In genomic region chr17:56074827-56075208, GRCm38 (mm10) we compare ENCODE assay signal across 8 mouse cellular contexts. TPM values are rescaled to one million over a fixed set of nuclear protein-coding genes. Genes with fewer than 3 reads are reported as not detected.
DNase-seq lines count a peak whose midpoint lies in the region; ATAC-seq and TF ChIP-seq lines count a peak whose summit lies in the region.

TSS of gene Ubxn6 (minus strand) at chr17:56075028.

- H3K27me3 ChIP-seq in heart, embryonic 11.5 days (ENCODE audit: control insufficient read depth, insufficient read depth, low read length): no peaks in the 10 kb centered on the region
- no peaks in the 10 kb centered on the region for H3K27me3 ChIP-seq in kidney, embryonic 16.5 days (ENCODE audit: insufficient read depth, low read length)
- H3K27me3 ChIP-seq in liver, adult 2 months (ENCODE audit: control insufficient read depth, insufficient read depth, low read length): no peaks in the 10 kb centered on the region
- H3K27me3 ChIP-seq in myocyte (ENCODE audit: control insufficient read depth, insufficient read depth, insufficient read length): no peaks in the 10 kb centered on the region
- H3K27me3 ChIP-seq in splenic B cell, adult 2 months (ENCODE audit: control insufficient read depth, insufficient read depth, low read length, poor library complexity, severe bottlenecking): no peaks in the 10 kb centered on the region

- no peaks in the 10 kb centered on the region for H3K9me3 ChIP-seq in heart, embryonic 11.5 days (replicated peaks; ENCODE audit: control insufficient read depth, low read length)
- H3K9me3 ChIP-seq in kidney, embryonic 16.5 days (ENCODE audit: low read length): no peaks in the 10 kb centered on the region

- DNase-seq in B cell, adult 2 months: peak; percentile 97
- peak; percentile 99 for DNase-seq in brain, adult 2 months (ENCODE audit: low read depth, low spot score)
- peak; percentile 83 for DNase-seq in liver, adult 2 months (ENCODE audit: extremely low read depth, low read depth, low spot score)
- peak; percentile 98 for DNase-seq in splenic B cell, adult 2 months (ENCODE audit: low read depth, low spot score)

- peak within 1 kb of the TSS; percentile 67 for H3K4me2 ChIP-seq in heart, embryonic 11.5 days
- peak within 1 kb of the TSS; percentile 75 for H3K4me2 ChIP-seq in kidney, embryonic 16.5 days (replicated peaks; ENCODE audit: low read depth, low read length)
- peak within 1 kb of the TSS; percentile 90 for H3K4me2 ChIP-seq in myocyte (ENCODE audit: low read depth)

- under 1% methylated on average over 35 of the region's 35 CpGs for WGBS in heart, embryonic 11.5 days (ENCODE audit: insufficient replicate concordance)
- 0% methylated on average over 35 of the region's 35 CpGs for WGBS in kidney, embryonic 16.5 days
- WGBS in liver, adult 2 months: under 1% methylated on average over 35 of the region's 35 CpGs

- H3K27ac ChIP-seq in heart, embryonic 11.5 days (ENCODE audit: low read depth, low read length): peak within 1 kb of the TSS; percentile 98
- peak within 1 kb of the TSS; percentile 99 for H3K27ac ChIP-seq in kidney, embryonic 16.5 days (ENCODE audit: low read length)
- H3K27ac ChIP-seq in liver, adult 2 months (replicated peaks; ENCODE audit: insufficient read depth, low read depth, low read length): peak within 1 kb of the TSS; percentile 99

- peaks cover 9% of the 10 kb centered on the region for H3K4me1 ChIP-seq in heart, embryonic 11.5 days (ENCODE audit: control insufficient read depth, insufficient read depth, low read length)
- H3K4me1 ChIP-seq in kidney, embryonic 16.5 days (ENCODE audit: insufficient read depth, low read length): peaks cover 12% of the 10 kb centered on the region
- H3K4me1 ChIP-seq in liver, adult 2 months (ENCODE audit: control insufficient read depth, insufficient read depth, low read length): peaks cover 12% of the 10 kb centered on the region

- peaks cover 3% of the 10 kb centered on the region; the same call in 1 of the 2 replicates for H3K79me2 ChIP-seq in liver, adult 2 months (ENCODE audit: control insufficient read depth, insufficient read depth, low read length)
- peaks cover 1% of the 10 kb centered on the region for H3K79me2 ChIP-seq in myocyte (ENCODE audit: control insufficient read depth, insufficient read depth)

- H3K4me3 ChIP-seq in heart, embryonic 11.5 days (ENCODE audit: low read depth, low read length): peak within 1 kb of the TSS; percentile 84
- peak within 1 kb of the TSS; percentile 87 for H3K4me3 ChIP-seq in kidney, embryonic 16.5 days (ENCODE audit: low read length)
- H3K4me3 ChIP-seq in liver, adult 2 months (ENCODE audit: insufficient read depth, low read depth, low read length): peak within 1 kb of the TSS; percentile 89
- H3K4me3 ChIP-seq in myocyte: peak within 1 kb of the TSS; percentile 44

- TF ChIP-seq POLR2A in liver, adult 2 months (IDR thresholded peaks at IDR 0.05; ENCODE audit: extremely low read depth, insufficient read depth, low read length): peak; percentile 51; the same call in 1 of the 2 replicates
- no peak for TF ChIP-seq POLR2A in myocyte (IDR thresholded peaks at IDR 0.05; ENCODE audit: insufficient read length, low read depth)

- TF ChIP-seq CTCF in liver, adult 2 months (IDR thresholded peaks at IDR 0.05; ENCODE audit: low read depth, low read length): peak; percentile 45

- ATAC-seq in erythroblast, adult 5-6 weeks (replicated peaks; ENCODE audit: low FRiP score, poor library complexity, severe bottlenecking): peak; percentile 57
- peak; percentile 50 for ATAC-seq in heart, embryonic 11.5 days (replicated peaks; ENCODE audit: insufficient number of reproducible peaks, low FRiP score, low TSS enrichment)
- ATAC-seq in kidney, embryonic 16.5 days (ENCODE audit: low FRiP score, low TSS enrichment): peak; percentile 55; the same call in 1 of the 2 replicates

- H3K36me3 ChIP-seq in heart, embryonic 11.5 days (ENCODE audit: control insufficient read depth, insufficient read depth, low read length): peaks cover 18% of the 10 kb centered on the region
- peaks cover 31% of the 10 kb centered on the region for H3K36me3 ChIP-seq in kidney, embryonic 16.5 days (ENCODE audit: insufficient read depth, low read length)
- H3K36me3 ChIP-seq in liver, adult 2 months (ENCODE audit: control insufficient read depth, insufficient read depth, low read length): peaks cover 21% of the 10 kb centered on the region
- H3K36me3 ChIP-seq in myocyte (ENCODE audit: control insufficient read depth, insufficient read depth): peaks cover 16% of the 10 kb centered on the region
- H3K36me3 ChIP-seq in splenic B cell, adult 2 months (ENCODE audit: control insufficient read depth, insufficient read depth, low read length, poor library complexity, severe bottlenecking): peaks cover 10% of the 10 kb centered on the region

- no peak within 1 kb of the TSS for H3ac ChIP-seq in myocyte (ENCODE audit: control insufficient read depth, insufficient read length)

- peak within 1 kb of the TSS; percentile 85 for H3K9ac ChIP-seq in heart, embryonic 11.5 days (ENCODE audit: low read depth, low read length)
- H3K9ac ChIP-seq in kidney, embryonic 16.5 days (replicated peaks; ENCODE audit: low read length): peak within 1 kb of the TSS; percentile 86
- H3K9ac ChIP-seq in liver, adult 2 months (ENCODE audit: low read depth, low read length): peak within 1 kb of the TSS; percentile 88

TF ChIP-seq in myocyte, 11 proteins besides CTCF, POLR2A, EP300 and RAD21:
- TF ChIP-seq USF1 (IDR thresholded peaks at IDR 0.05; ENCODE audit: low read depth): peak; percentile 87
- no peak for TF ChIP-seq TCF3 (IDR thresholded peaks at IDR 0.05; ENCODE audit: insufficient read length, low read depth)
- no peak for TF ChIP-seq E2F4 (IDR thresholded peaks at IDR 0.05; ENCODE audit: insufficient read depth)
- TF ChIP-seq TCF12 (IDR thresholded peaks at IDR 0.05; ENCODE audit: insufficient read depth, poor library complexity, severe bottlenecking): no peak
- no peak for TF ChIP-seq SRF (IDR thresholded peaks at IDR 0.05; ENCODE audit: control insufficient read depth, insufficient read length, low read depth)

RNA-seq across cellular contexts. Expression of gene Ubxn6, which starts in this region (rescaled TPM):
- 3.1 and 3.6 TPM in 2 replicates for total RNA-seq in erythroblast, adult 5-6 weeks (2015; ENCODE audit: low replicate concordance)
- total RNA-seq in erythroblast, adult 5-6 weeks (2017; ENCODE audit: low replicate concordance): 5.3 and 15.2 TPM in 2 replicates
- polyA plus RNA-seq in heart, embryonic 11.5 days (2014; fragmentation: Nextera tagmentation; extraction: Ambion mirVana): 37.3 and 39.4 TPM in 2 replicates
- polyA plus RNA-seq in kidney, embryonic 16.5 days (2015; fragmentation: Nextera tagmentation; extraction: Ambion mirVana): 46.2 and 47.2 TPM in 2 replicates
- 34.9 and 42.9 TPM in 2 replicates for total RNA-seq in liver, adult 2 months (2014; rRNA removed)
- 55.8 and 56.0 TPM in 2 replicates for polyA plus RNA-seq in liver, adult 2 months (2012; rRNA removed)
- 54.3 TPM for polyA plus RNA-seq in myocyte (2012; fragmentation: generic; extraction: Trizol)

Comparison
In these comparisons a context has a peak if more than half of its experiments do, and no peak if none do; other contexts are left out.
1. Peak in every context shown above with its lines: DNase-seq, ATAC-seq, H3K4me3 ChIP-seq and H3K27ac ChIP-seq.